Mouse (Mus musculus): Measurements from ENCODE around the gene Gm29427. TPM values are rescaled to one million over a fixed set of nuclear protein-coding genes. Genes with fewer than 3 reads are reported as not detected.

Gm29427 gene
- polyA plus RNA-seq, 1 experiment from 2014 or later = not detected

DNA sequence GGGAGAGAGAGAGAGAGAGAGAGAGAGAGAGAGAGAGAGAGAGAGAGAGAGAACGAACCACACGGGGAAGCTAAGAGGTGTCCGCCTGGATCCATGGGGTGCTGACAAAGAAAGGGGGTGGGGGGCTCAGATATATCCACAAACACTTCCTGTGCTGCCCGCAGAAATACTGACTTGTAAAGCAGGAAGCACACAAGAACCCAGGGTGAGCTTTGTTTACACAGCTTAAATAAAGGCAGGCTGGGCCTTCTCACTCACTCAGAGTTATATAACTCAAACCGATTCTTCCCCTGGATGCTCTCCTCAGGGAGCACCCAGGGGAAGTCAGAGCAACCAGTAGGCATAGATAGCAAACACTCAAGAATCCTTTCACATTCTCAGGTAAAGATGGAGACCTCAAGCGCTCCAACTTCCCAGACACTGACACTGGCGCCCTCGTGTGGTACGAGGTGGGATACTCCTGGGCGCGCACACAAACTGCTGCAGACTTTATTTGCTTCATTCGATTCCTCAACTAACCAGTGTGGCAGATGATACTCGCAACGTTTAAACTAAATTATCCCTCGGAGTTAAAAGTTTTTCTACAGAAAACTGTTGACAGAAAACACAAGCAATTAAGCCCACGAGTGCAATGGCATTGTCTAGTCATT, 81.7 kb downstream of the Gm29427 start:
- ATAC-seq (ENCODE audit: low FRiP score) = no peak
- 33% methylated on average over 16 of the region's 16 CpGs for WGBS

DNA sequence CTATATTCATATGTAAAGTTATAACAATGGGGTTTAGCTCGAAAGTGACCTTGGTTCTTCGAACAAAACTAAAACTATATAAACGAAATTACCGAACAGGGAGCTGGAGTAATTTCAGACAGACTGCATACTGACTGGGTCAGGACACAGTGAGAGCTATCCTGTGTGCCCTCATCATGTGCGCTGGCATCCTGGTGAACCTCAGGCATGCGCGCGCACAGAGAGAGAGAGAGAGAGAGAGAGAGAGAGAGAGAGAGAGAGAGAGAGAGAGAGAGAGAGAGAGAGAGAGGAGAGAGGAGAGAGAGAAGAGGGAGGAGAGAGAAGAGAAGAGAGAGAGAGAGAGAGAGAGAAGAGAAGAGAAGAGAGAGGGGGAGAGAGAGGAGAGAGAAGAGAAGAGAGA, 82.3 kb downstream of the Gm29427 start:
- Histone ChIP-seq H3K27me3 (replicated peaks) (no peaks in the 10 kb centered on the region), H3K9me3 (replicated peaks) (no peaks in the 10 kb centered on the region), H3K9ac (replicated peaks) (no peak overlapping the region), H3K4me1 (no peaks in the 10 kb centered on the region), H3K4me3 (replicated peaks) (no peak overlapping the region), H3K4me2 (no peak overlapping the region), H3K27ac (replicated peaks) (no peak overlapping the region), H3K36me3 (no peaks in the 10 kb centered on the region)
- no peak for ATAC-seq (ENCODE audit: low FRiP score)
- WGBS = 85% methylated on average over 8 of the region's 8 CpGs

More for the DNA sequence above, 81.7 kb downstream of the Gm29427 start:
- Histone ChIP-seq H3K9ac (replicated peaks) (no peak overlapping the region), H3K36me3 (no peaks in the 10 kb centered on the region), H3K4me1 (no peaks in the 10 kb centered on the region), H3K4me2 (peak overlapping the region; percentile 25; the same call in 1 of the 2 replicates), H3K4me3 (replicated peaks) (no peak overlapping the region), H3K27me3 (replicated peaks) (no peaks in the 10 kb centered on the region), H3K27ac (replicated peaks) (no peak overlapping the region), H3K9me3 (replicated peaks) (no peaks in the 10 kb centered on the region)

DNA sequence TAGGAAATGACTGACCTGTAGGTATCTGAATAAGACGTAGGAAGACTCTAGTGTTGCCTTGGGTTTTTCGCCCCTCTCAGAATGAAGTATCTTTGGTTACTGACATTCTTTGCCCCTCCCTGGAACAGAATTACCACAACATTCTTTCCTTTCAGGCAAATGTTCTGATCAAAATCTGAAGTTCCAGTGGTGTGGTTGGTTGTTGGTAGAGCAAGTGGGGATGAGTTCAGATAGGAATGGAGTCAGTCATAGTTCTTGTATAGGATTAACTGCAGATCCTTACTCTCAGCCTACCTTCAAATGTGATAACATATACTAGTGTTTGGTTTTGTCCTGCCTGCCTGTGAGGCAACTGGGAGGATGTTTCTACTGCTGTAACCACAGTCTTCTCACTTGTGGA, 86.1 kb downstream of the Gm29427 start, which contains the start of gene Zp3r:
Gene Zp3r, minus strand, starts transcription at position 101 of the 400 bp plus-strand sequence.
- WGBS = 100% methylated on average over 2 of the region's 2 CpGs
- ATAC-seq (ENCODE audit: low FRiP score) = no peak
- Histone ChIP-seq H3K27me3 (replicated peaks) (no peaks in the 10 kb centered on the region), H3K4me1 (no peaks in the 10 kb centered on the region), H3K27ac (replicated peaks) (no peak within 1 kb of the TSS), H3K4me3 (replicated peaks) (no peak within 1 kb of the TSS), H3K36me3 (no peaks in the 10 kb centered on the region), H3K4me2 (no peak within 1 kb of the TSS), H3K9ac (replicated peaks) (no peak within 1 kb of the TSS), H3K9me3 (replicated peaks) (no peaks in the 10 kb centered on the region)

Other genes starting within 250 kb of the Gm29427 start
- gene Zp3r, start 86.2 kb downstream of the Gm29427 start, polyA plus RNA-seq (2015; fragmentation: Nextera tagmentation; extraction: Ambion mirVana) = not detected in 2 replicates
- 0.55 TPM in 1 of 2 replicates, not detected in the other for gene C4bp, start 54.2 kb downstream of the Gm29427 start, polyA plus RNA-seq (2015; fragmentation: Nextera tagmentation; extraction: Ambion mirVana)
- gene Yod1, start 1.5 kb upstream of the Gm29427 start, polyA plus RNA-seq (2015; fragmentation: Nextera tagmentation; extraction: Ambion mirVana) = 15.6 and 15.8 TPM in 2 replicates
- gene Pfkfb2, start 13.5 kb upstream of the Gm29427 start, polyA plus RNA-seq (2015; fragmentation: Nextera tagmentation; extraction: Ambion mirVana) = 18.1 and 19.7 TPM in 2 replicates
- 0.82 and 5.5 TPM in 2 replicates for gene AA986860, start 16.2 kb upstream of the Gm29427 start, polyA plus RNA-seq (2015; fragmentation: Nextera tagmentation; extraction: Ambion mirVana)
- gene Fcamr, start 85.1 kb upstream of the Gm29427 start, polyA plus RNA-seq (2015; fragmentation: Nextera tagmentation; extraction: Ambion mirVana) = not detected in 2 replicates
- gene Pigr, start 110.9 kb upstream of the Gm29427 start, polyA plus RNA-seq (2015; fragmentation: Nextera tagmentation; extraction: Ambion mirVana) = 0.04 TPM in 1 of 2 replicates, not detected in the other
- gene Fcmr, start 149.9 kb upstream of the Gm29427 start, polyA plus RNA-seq (2015; fragmentation: Nextera tagmentation; extraction: Ambion mirVana) = 1.1 and 1.8 TPM in 2 replicates
- gene Il24, start 171.7 kb upstream of the Gm29427 start, polyA plus RNA-seq (2015; fragmentation: Nextera tagmentation; extraction: Ambion mirVana) = not detected in 2 replicates
- not detected in 2 replicates for gene Il20, start 195.7 kb upstream of the Gm29427 start, polyA plus RNA-seq (2015; fragmentation: Nextera tagmentation; extraction: Ambion mirVana)
- not detected in 2 replicates for gene Il19, start 224.3 kb upstream of the Gm29427 start, polyA plus RNA-seq (2015; fragmentation: Nextera tagmentation; extraction: Ambion mirVana)

Data from neural tube, embryonic 15.5 days (tissue).